Mouse (Mus musculus): ENCODE data around the gene Rmi2.

DNA sequence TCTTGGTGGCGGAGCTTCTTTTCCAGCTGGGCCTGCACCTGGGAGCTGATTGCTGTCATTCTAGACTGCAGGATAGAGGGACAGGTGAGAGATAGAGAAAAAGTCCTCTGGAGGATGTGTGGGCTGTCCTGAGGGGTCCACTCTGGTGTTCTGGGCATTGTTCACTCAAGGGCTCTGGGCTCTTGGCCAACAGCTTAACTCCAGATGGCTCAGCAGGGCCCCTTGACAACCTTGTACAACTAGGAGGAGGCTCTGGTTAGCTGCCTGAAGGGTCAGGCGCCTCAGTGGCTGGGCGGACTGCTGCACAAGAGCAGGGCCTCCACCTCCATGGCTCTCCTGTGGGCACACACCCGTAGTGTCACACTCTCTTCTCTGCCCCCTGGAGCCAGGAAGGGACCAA is 36.1 kb downstream of the Rmi2 start:
- no peak for TF ChIP-seq GATA1 (IDR thresholded peaks at IDR 0.05; ENCODE audit: low read length)
- TF ChIP-seq TAL1 (IDR thresholded peaks at IDR 0.05; ENCODE audit: low read length): no peak

All from erythroblast, embryonic 14.5 days (primary cell).